Comparison of ENCODE assay signal across 16 mouse cellular contexts in the genomic region with DNA sequence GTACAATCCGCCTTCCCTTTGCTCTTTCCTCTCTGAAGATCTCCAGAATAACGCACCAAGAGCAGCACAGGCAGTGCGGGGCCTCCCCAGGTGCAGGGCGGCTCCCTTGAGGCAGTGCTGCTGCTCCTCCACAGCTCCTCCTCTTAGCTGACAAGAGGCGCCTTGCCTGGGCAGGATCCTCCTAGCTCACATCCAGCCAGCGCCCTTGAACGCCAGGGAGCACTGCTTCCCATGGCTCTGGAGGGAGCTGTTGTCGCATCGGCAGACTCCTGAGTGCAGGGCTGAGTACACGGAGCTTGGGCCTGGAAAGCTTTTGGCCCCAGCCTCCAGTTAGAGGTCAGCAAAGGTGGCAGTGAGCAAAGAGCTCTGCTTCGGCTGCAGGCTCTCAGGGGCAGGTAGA. TPM values are rescaled to one million over a fixed set of nuclear protein-coding genes. Genes with fewer than 3 reads are reported as not detected.
DNase-seq lines count a peak whose midpoint lies in the region; ATAC-seq and TF ChIP-seq lines count a peak whose summit lies in the region.
"Had no signal": no experiment of that assay in that cellular context is flagged by ENCODE, and none has a peak within 500 bp of the region (broad histone marks: within the 10 kb centered on the region; RNA-seq: fewer than 3 reads in every experiment).

No protein-coding gene starts in this region.

- DNase-seq in embryonic facial prominence, embryonic 14.5 days (ENCODE audit: low spot score) = peak; percentile 26
- DNase-seq in embryonic facial prominence, embryonic 10.5 days (ENCODE audit: low spot score) = no peak
- peak; percentile 6 for DNase-seq in kidney, adult 2 months
- DNase-seq in right cerebral cortex, adult 18-20 months = peak; percentile 33
- no peak for DNase-seq in right cerebral cortex, postnatal 36 days (ENCODE audit: low spot score in 2 of 2)
- no peak for DNase-seq in left cerebral cortex, adult 2 months (ENCODE audit: extremely low spot score in 1 of 2, low spot score in 2 of 2)
- no peak for DNase-seq in midbrain, postnatal 0 days (ENCODE audit: low spot score)
- DNase-seq: cerebellum, adult 9-11 months; heart, postnatal 36 days had no signal

- H3K4me3 ChIP-seq in embryonic facial prominence, embryonic 14.5 days (ENCODE audit: low read depth, low read length) = no peak overlapping the region
- no peak overlapping the region for H3K4me3 ChIP-seq in embryonic facial prominence, embryonic 10.5 days
- H3K4me3 ChIP-seq in kidney, adult 2 months (ENCODE audit: insufficient read depth, low read depth, low read length) = no peak overlapping the region
- no peak overlapping the region for H3K4me3 ChIP-seq in kidney, embryonic 14.5 days (ENCODE audit: low read length)
- no peak overlapping the region for H3K4me3 ChIP-seq in left cerebral cortex, adult 2 months
- no peak overlapping the region for H3K4me3 ChIP-seq in midbrain, postnatal 0 days (ENCODE audit: low read depth, low read length)
- H3K4me3 ChIP-seq: hindbrain, embryonic 15.5 days; layer of hippocampus, adult 2 months; neural tube, embryonic 12.5 days had no signal

- no peak overlapping the region for H3K27ac ChIP-seq in embryonic facial prominence, embryonic 14.5 days (replicated peaks; ENCODE audit: low read depth, low read length)
- no peak overlapping the region for H3K27ac ChIP-seq in embryonic facial prominence, embryonic 10.5 days (replicated peaks)
- H3K27ac ChIP-seq in kidney, adult 2 months (ENCODE audit: insufficient read depth, low read depth, low read length) = no peak overlapping the region
- H3K27ac ChIP-seq in kidney, embryonic 14.5 days (ENCODE audit: low read depth, low read length) = no peak overlapping the region
- no peak overlapping the region for H3K27ac ChIP-seq in left cerebral cortex, adult 2 months
- no peak overlapping the region for H3K27ac ChIP-seq in midbrain, postnatal 0 days (ENCODE audit: low read depth, low read length)
- H3K27ac ChIP-seq: hindbrain, embryonic 15.5 days; layer of hippocampus, adult 2 months; liver, embryonic 14.5 days; neural tube, embryonic 12.5 days had no signal

- H3K4me1 ChIP-seq in embryonic facial prominence, embryonic 14.5 days (ENCODE audit: control insufficient read depth, insufficient read depth, low read length) = no peaks in the 10 kb centered on the region
- no peaks in the 10 kb centered on the region for H3K4me1 ChIP-seq in embryonic facial prominence, embryonic 10.5 days
- no peaks in the 10 kb centered on the region for H3K4me1 ChIP-seq in kidney, adult 2 months (ENCODE audit: control insufficient read depth, insufficient read depth, low read length)
- no peaks in the 10 kb centered on the region for H3K4me1 ChIP-seq in kidney, embryonic 14.5 days (ENCODE audit: control insufficient read depth, insufficient read depth, low read length)
- no peaks in the 10 kb centered on the region for H3K4me1 ChIP-seq in midbrain, postnatal 0 days (ENCODE audit: insufficient read depth, low read length)
- H3K4me1 ChIP-seq: hindbrain, embryonic 15.5 days; neural tube, embryonic 12.5 days had no signal

- TF ChIP-seq CTCF in kidney, adult 2 months (conservative IDR thresholded peaks at IDR 0.05; ENCODE audit: insufficient read depth, insufficient read length, low read depth, low read length) = no peak
- no peak for TF ChIP-seq CTCF in left cerebral cortex, adult 2 months (IDR thresholded peaks at IDR 0.05)
- TF ChIP-seq CTCF in midbrain, postnatal 0 days (IDR thresholded peaks at IDR 0.05) = no peak

- H3K9me3 ChIP-seq in embryonic facial prominence, embryonic 14.5 days (ENCODE audit: control insufficient read depth, low read length) = no peaks in the 10 kb centered on the region
- H3K9me3 ChIP-seq in embryonic facial prominence, embryonic 10.5 days = no peaks in the 10 kb centered on the region
- no peaks in the 10 kb centered on the region for H3K9me3 ChIP-seq in kidney, embryonic 14.5 days (ENCODE audit: control insufficient read depth, low read length)
- no peaks in the 10 kb centered on the region for H3K9me3 ChIP-seq in midbrain, postnatal 0 days (ENCODE audit: low read length)
- H3K9me3 ChIP-seq: hindbrain, embryonic 15.5 days; neural tube, embryonic 12.5 days had no signal

- no peak for TF ChIP-seq POLR2A in kidney, adult 2 months (IDR thresholded peaks at IDR 0.05; ENCODE audit: low read depth, low read length)

- H3K9ac ChIP-seq in embryonic facial prominence, embryonic 14.5 days (ENCODE audit: low read depth, low read length) = no peak overlapping the region
- H3K9ac ChIP-seq in kidney, embryonic 14.5 days (ENCODE audit: low read depth, low read length) = no peak overlapping the region
- no peak overlapping the region for H3K9ac ChIP-seq in midbrain, postnatal 0 days (replicated peaks; ENCODE audit: low read length, poor library complexity, severe bottlenecking)
- H3K9ac ChIP-seq: hindbrain, embryonic 15.5 days; liver, embryonic 14.5 days; neural tube, embryonic 12.5 days had no signal

- ATAC-seq in embryonic facial prominence, embryonic 14.5 days (ENCODE audit: low read depth) = peak; percentile 50; the same call in 1 of the 2 replicates
- no peak for ATAC-seq in kidney, embryonic 14.5 days (ENCODE audit: low FRiP score, low TSS enrichment)
- ATAC-seq in midbrain, postnatal 0 days (ENCODE audit: low FRiP score) = no peak
- ATAC-seq: forebrain, embryonic 14.5 days; intestine, embryonic 16.5 days had no signal

- peaks cover 86% of the 10 kb centered on the region for H3K36me3 ChIP-seq in embryonic facial prominence, embryonic 14.5 days (ENCODE audit: control insufficient read depth, insufficient read depth, low read length)
- H3K36me3 ChIP-seq in embryonic facial prominence, embryonic 10.5 days (replicated peaks) = peaks cover 87% of the 10 kb centered on the region
- H3K36me3 ChIP-seq in kidney, adult 2 months (ENCODE audit: control insufficient read depth, insufficient read depth, low read length) = no peaks in the 10 kb centered on the region; the same call in 1 of the 2 replicates
- H3K36me3 ChIP-seq in kidney, embryonic 14.5 days (ENCODE audit: control insufficient read depth, insufficient read depth, low read length) = peaks cover 77% of the 10 kb centered on the region
- H3K36me3 ChIP-seq in midbrain, postnatal 0 days (ENCODE audit: insufficient read depth, low read length) = peaks cover 52% of the 10 kb centered on the region

- intact Hi-C loops in left cerebral cortex, adult 2 months (cut with DNase I) = no loop called here

- no peaks in the 10 kb centered on the region for H3K27me3 ChIP-seq in embryonic facial prominence, embryonic 14.5 days (replicated peaks; ENCODE audit: control insufficient read depth, insufficient read depth, low read length)
- no peaks in the 10 kb centered on the region for H3K27me3 ChIP-seq in embryonic facial prominence, embryonic 10.5 days (replicated peaks; ENCODE audit: low read depth, poor library complexity, severe bottlenecking)
- H3K27me3 ChIP-seq in kidney, adult 2 months (replicated peaks; ENCODE audit: control insufficient read depth, insufficient read depth, low read length) = no peaks in the 10 kb centered on the region
- no peaks in the 10 kb centered on the region for H3K27me3 ChIP-seq in kidney, embryonic 14.5 days (ENCODE audit: control insufficient read depth, insufficient read depth, low read length)
- H3K27me3 ChIP-seq in midbrain, postnatal 0 days (ENCODE audit: insufficient read depth, low read length) = no peaks in the 10 kb centered on the region
- H3K27me3 ChIP-seq: hindbrain, embryonic 15.5 days; neural tube, embryonic 12.5 days had no signal

- 81% methylated on average over 11 of the region's 11 CpGs for WGBS in embryonic facial prominence, embryonic 14.5 days
- WGBS in embryonic facial prominence, embryonic 10.5 days = 84% methylated on average over 11 of the region's 11 CpGs
- 77% methylated on average over 11 of the region's 11 CpGs for WGBS in kidney, adult 2 months
- WGBS in kidney, embryonic 14.5 days = 81% methylated on average over 11 of the region's 11 CpGs
- WGBS in midbrain, postnatal 0 days = 86% methylated on average over 11 of the region's 11 CpGs

- H3K4me2 ChIP-seq in embryonic facial prominence, embryonic 14.5 days (ENCODE audit: low read depth, low read length) = no peak overlapping the region
- no peak overlapping the region for H3K4me2 ChIP-seq in kidney, embryonic 14.5 days (replicated peaks; ENCODE audit: low read depth, low read length)
- no peak overlapping the region for H3K4me2 ChIP-seq in midbrain, postnatal 0 days (ENCODE audit: low read depth, low read length, poor library complexity, severe bottlenecking)
- H3K4me2 ChIP-seq: hindbrain, embryonic 15.5 days; neural tube, embryonic 12.5 days had no signal

RNA-seq across cellular contexts. Expression of gene Gm26558, which starts 28.3 kb away (rescaled TPM):
- polyA plus RNA-seq in embryonic facial prominence, embryonic 14.5 days (2014; fragmentation: Nextera tagmentation; extraction: Ambion mirVana) = 5.2 TPM in 2 replicates
- polyA plus RNA-seq in embryonic facial prominence, embryonic 10.5 days (2016; fragmentation: Nextera tagmentation; extraction: Ambion mirVana) = 3.5 and 3.6 TPM in 2 replicates
- 0.39 and 0.45 TPM in 2 replicates for polyA plus RNA-seq in kidney, adult 2 months (2012; rRNA removed)
- polyA plus RNA-seq in kidney, embryonic 14.5 days (2014; fragmentation: Nextera tagmentation; extraction: Ambion mirVana) = 5.0 and 6.1 TPM in 2 replicates
- total RNA-seq in left cerebral cortex, adult 2 months (2021) = under 1 TPM in 1 of 2 experiments, not detected in 1; 0.41 TPM
- total RNA-seq in midbrain, postnatal 0 days (2014; rRNA removed) = 1.6 and 1.8 TPM in 2 replicates
- 4.0 and 6.5 TPM in 2 replicates for polyA plus RNA-seq in midbrain, postnatal 0 days (2015; fragmentation: Nextera tagmentation; extraction: Ambion mirVana)
- total RNA-seq: heart, postnatal 36 days; layer of hippocampus, adult 2 months had no signal

RNA-seq across cellular contexts. Expression of gene Gorasp2, which starts 28.8 kb away (rescaled TPM):
- 188 and 201 TPM in 2 replicates for polyA plus RNA-seq in embryonic facial prominence, embryonic 14.5 days (2014; fragmentation: Nextera tagmentation; extraction: Ambion mirVana)
- 156 and 157 TPM in 2 replicates for polyA plus RNA-seq in embryonic facial prominence, embryonic 10.5 days (2016; fragmentation: Nextera tagmentation; extraction: Ambion mirVana)
- 77.8 and 81.9 TPM in 2 replicates for polyA plus RNA-seq in kidney, adult 2 months (2012; rRNA removed)
- 131 and 185 TPM in 2 replicates for polyA plus RNA-seq in kidney, embryonic 14.5 days (2014; fragmentation: Nextera tagmentation; extraction: Ambion mirVana)
- 10 to 100 TPM; 92.7 to 96.6 TPM for total RNA-seq in left cerebral cortex, adult 2 months (2021)
- 84.8 and 106 TPM in 2 replicates for total RNA-seq in midbrain, postnatal 0 days (2014; rRNA removed)
- polyA plus RNA-seq in midbrain, postnatal 0 days (2015; fragmentation: Nextera tagmentation; extraction: Ambion mirVana) = 159 and 160 TPM in 2 replicates

Comparison
In these comparisons a context has a peak if more than half of its experiments do, and no peak if none do; other contexts are left out.
1. DNase-seq: peak in embryonic facial prominence, embryonic 14.5 days (single experiment), kidney, adult 2 months (single experiment) and right cerebral cortex, adult 18-20 months (single experiment); none in embryonic facial prominence, embryonic 10.5 days (single experiment), right cerebral cortex, postnatal 36 days (0 of 2), left cerebral cortex, adult 2 months (0 of 2) and midbrain, postnatal 0 days (single experiment).